Mouse (Mus musculus) left cerebral cortex, adult 9 months (tissue): ENCODE results near the gene Psme3.

Source experiments
- DNase-seq, 2 experiments: peaks; one replicate each; pipeline ENCODE4 v3.0.0; 2022; ENCODE audit warnings: low spot score in 2 of 2

Gene Psme3

GRCm38 (mm10) chr11:101315665-101316500, at the start of gene Psme3:
Gene Psme3 (plus strand): TSS chr11:101316213.
- DNase-seq: peak; percentile 82 to 93

GRCm38 (mm10) chr11:101269577-101270116, 46.4 kb upstream of the Psme3 start:
- DNase-seq: no peak

GRCm38 (mm10) chr11:101272446-101272845, 43.6 kb upstream of the Psme3 start:
- no peak for DNase-seq

GRCm38 (mm10) chr11:101275309-101275708, 40.7 kb upstream of the Psme3 start:
- no peak for DNase-seq

GRCm38 (mm10) chr11:101276319-101277070, 39.5 kb upstream of the Psme3 start:
- no peak for DNase-seq

- DNase-seq: no peak
These were observed 38.4 kb upstream of the Psme3 start for GRCm38 (mm10) chr11:101277381-101278222.

- DNase-seq: peak; percentile 69 to 86
These were observed 37.5 kb upstream of the Psme3 start, which contains the start of the genes Cntd1 and Coa3 for GRCm38 (mm10) chr11:101278223-101279192. Gene Cntd1 (plus strand): TSS chr11:101279012. Gene Coa3 (minus strand): TSS chr11:101279114.

- DNase-seq: no peak
These were observed 36.8 kb upstream of the Psme3 start for GRCm38 (mm10) chr11:101279193-101279569.

- DNase-seq: no peak
These were observed 35.2 kb upstream of the Psme3 start for GRCm38 (mm10) chr11:101280837-101281236.

GRCm38 (mm10) chr11:101282896-101283295, 33.1 kb upstream of the Psme3 start:
- DNase-seq: no peak

GRCm38 (mm10) chr11:101283805-101284204, 32.2 kb upstream of the Psme3 start:
- no peak for DNase-seq

GRCm38 (mm10) chr11:101287306-101287705, 28.7 kb upstream of the Psme3 start:
- DNase-seq: peak in 1 of 2 experiments; percentile 22

GRCm38 (mm10) chr11:101291231-101291630, 24.8 kb upstream of the Psme3 start:
- DNase-seq: no peak

GRCm38 (mm10) chr11:101295191-101295590, 20.8 kb upstream of the Psme3 start:
- DNase-seq: no peak

GRCm38 (mm10) chr11:101300881-101301280, 15.1 kb upstream of the Psme3 start:
- no peak for DNase-seq

- DNase-seq: no peak
These were observed 14.6 kb upstream of the Psme3 start for GRCm38 (mm10) chr11:101301299-101302003.

- DNase-seq: peak; percentile 77 to 96
These were observed 13.8 kb upstream of the Psme3 start, which contains the start of gene Becn1 for GRCm38 (mm10) chr11:101302004-101302798. Gene Becn1 (minus strand): TSS chr11:101302286.

- no peak for DNase-seq
These were observed 8.3 kb upstream of the Psme3 start for GRCm38 (mm10) chr11:101307744-101308143.

GRCm38 (mm10) chr11:101311083-101311482, 4.9 kb upstream of the Psme3 start:
- no peak for DNase-seq
